Mouse (Mus musculus): ENCODE results near the gene Polrmt.
"Not testable (repeated sequence)": the region's sequence is repeated elsewhere in the genome, so short reads cannot be mapped to it uniquely, and the experiment has no call there.

Gene Polrmt

DNA sequence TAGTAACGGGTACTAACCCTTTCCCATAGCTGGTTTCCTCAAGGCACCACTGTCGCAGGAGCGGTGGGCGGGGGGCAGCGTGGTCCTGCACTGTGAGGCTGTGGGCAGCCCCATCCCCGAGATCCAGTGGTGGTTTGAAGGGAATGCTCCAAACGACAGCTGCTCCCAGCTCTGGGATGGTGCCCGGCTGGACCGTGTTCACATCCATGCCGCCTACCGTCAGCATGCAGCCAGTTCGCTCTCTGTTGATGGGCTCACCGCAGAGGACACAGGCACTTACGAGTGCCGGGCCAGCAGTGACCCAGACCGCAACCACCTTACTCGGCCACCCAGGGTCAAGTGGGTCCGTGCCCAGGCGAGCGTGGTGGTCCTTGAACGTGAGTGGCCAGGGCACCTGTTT, 37.7 kb downstream of the Polrmt start:
- DNase-seq (ENCODE audit: inconsistent ontology term): no peak

DNA sequence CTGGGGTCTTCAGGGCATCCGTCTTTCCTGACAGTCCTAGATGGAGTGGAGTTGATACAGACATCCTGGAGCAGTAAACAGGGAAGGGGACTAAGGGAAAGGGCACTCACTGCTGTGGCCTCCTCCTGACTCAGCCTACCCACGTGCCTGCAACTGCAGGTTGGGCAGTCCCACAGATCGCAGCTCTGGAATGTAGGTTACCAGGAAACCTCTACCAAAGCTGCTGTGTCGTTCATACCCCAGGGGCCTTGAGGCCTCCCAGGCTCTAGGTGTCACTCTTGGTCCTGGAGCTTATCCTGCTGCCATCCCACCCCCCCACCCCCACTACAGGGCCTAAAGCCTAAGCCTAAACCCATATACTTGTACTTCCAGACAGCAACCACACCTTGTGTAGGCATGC, 38.6 kb downstream of the Polrmt start:
- no peak for DNase-seq (ENCODE audit: inconsistent ontology term)

DNA sequence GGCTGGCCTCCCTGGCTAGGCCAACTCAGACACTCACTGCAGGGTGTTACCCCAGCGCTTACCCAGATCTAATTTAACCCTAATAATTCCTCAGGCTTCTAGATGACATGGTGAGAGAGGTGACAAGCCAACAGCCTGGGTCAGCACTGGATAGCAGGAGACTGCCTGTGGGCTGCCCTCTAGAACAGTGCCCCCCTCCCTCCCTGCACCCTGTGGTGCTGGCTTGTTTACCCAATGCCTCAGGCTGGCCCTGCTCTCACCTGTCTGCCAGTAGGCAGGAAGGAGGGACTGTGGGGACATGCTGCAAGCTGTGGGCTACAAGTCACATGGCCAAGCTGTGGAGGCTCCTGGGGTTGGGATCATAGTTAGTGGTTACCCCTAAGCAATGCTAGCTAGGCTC, 39.2 kb downstream of the Polrmt start:
- no peak for DNase-seq (ENCODE audit: inconsistent ontology term)

DNA sequence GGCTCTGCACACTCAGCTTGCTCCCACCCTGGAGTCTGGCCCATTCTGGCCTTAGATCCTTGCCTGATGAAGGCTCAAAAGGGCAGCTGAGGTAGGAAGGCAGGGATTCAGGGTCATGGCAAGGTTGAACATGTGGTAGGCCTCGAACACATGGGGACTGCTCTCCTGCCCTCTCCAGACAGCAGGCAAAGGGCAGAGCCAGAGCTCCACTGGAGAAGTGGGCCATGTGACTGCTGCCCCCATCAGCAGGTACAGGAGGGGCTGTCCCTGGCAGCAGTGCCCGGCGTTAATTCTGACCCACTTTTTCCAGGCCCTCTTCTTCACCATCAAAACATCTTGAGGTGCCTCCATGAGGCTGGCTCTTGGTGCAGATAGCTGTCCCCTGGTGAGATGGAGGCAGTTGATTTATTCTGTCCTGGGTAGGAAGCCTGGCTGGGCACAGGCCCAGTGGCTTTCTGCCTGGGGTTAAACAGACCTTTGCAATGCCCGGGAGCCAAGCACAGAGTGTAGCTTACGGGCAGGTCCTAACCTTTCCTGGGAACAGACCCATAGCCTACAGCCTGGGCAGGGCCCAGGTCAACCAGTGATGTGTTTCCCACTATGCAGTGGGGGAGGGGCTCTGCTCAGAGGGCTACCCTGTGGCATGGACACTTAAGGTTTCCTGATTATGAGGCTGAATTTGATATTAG, 39.8 kb downstream of the Polrmt start:
- no peak for DNase-seq (ENCODE audit: inconsistent ontology term)

DNA sequence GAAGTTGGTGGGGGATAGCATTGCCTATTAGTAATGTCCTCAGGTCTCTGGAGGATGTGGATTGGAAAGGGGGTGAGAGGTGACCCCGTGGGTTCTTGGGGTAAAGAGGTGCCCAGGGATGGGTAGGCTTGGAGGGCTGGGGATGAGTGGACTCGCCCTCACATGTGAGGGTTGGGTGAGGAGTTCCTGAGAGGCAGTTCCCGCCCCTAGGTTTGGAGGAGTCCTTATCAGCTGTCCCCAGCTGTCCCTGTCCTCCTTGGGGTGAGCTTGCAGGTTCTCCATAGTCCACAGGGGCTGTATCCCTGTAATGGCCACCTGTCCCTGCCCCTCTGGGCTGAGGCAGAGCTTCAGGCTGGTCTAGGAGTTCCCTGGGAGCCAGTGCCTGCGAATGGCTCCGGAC, 40.4 kb downstream of the Polrmt start:
- no peak for DNase-seq (ENCODE audit: inconsistent ontology term)

DNA sequence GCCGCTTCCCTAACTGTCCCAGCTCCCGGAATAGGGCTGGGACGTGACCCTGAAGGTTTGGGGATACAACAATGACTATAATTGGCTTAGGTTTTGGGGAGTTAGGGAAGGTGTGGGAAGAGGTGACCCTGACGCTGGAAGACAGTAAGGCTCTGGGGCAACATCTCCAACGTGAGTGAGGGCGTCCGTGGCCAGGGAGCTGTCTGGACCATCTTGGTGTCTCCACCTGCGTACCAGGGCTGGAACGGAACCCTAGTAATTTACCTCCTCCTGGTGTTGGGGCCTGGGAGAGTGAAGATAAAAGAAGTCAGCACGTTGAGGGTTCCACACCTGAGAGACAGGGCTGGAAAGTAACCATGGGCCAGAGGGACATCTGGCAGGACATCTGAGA, 41.4 kb downstream of the Polrmt start:
- no peak for DNase-seq (ENCODE audit: inconsistent ontology term)

DNA sequence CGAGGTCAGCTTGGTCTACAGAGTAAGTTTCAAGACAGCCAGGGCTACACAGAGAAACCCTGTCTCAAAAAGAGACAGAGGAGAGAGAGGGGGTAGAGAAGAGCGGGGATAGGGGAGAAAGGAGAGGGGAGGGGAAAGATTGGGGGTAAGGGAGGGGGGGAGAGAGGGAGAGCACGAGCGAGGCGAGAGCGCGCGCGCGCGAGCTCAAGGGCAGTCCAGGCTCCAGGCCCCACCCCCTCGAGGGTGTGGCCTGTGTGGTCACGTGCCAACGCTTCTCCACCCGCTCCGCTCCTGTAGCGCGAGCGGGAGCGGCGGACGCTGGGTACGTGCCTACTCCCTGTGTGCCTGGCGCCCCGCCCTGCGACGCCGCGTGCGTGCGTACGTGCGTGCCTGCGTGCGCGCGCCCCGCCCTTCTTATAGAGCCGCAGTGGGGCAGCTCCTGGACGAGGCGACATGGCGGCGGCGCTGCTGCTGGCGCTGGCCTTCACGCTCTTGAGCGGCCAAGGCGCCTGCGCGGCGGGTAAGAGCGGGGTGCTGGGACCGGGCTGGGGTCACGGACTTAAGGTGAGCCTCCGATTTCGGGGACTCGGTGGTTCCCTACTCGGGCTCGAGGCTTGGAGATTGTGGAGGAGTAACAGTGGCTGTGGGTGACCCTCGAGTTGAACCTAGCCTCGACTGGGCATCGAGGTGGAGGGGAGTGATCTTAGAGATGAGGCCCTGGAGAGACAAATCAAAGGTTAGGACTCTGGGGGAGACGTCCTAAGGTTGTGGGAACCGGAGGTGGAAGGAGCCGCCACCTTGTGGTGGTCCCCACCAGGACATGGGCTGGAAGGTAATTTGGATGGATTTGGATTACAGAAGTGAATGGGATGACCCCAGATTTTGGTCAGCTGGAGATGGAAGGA, 42.1 kb downstream of the Polrmt start, which contains the start of gene Bsg:
Gene Bsg (plus strand): TSS at position 427 of the 905 bp plus-strand sequence.
- DNase-seq (ENCODE audit: inconsistent ontology term): peak; percentile 100

DNA sequence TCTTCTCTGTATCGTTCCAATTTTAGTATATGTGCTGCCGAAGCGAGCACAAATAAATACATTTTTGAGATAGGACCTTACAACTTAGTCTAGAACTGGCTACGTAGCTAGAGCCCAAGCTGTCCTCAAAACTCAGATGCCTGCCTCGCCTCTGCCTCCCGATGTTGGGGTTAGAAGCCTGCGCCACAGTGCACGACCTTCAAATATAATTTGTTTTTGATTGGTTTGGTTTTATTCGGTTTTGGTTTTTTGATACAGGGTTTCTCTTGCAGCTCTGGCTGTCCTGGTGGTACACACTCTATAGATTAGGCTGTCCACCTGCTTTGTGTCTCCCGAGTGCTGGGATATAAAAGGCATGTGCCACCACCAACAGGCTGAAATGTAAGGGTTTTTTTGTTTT, 42.8 kb downstream of the Polrmt start:
- no peak for DNase-seq (ENCODE audit: inconsistent ontology term)

DNA sequence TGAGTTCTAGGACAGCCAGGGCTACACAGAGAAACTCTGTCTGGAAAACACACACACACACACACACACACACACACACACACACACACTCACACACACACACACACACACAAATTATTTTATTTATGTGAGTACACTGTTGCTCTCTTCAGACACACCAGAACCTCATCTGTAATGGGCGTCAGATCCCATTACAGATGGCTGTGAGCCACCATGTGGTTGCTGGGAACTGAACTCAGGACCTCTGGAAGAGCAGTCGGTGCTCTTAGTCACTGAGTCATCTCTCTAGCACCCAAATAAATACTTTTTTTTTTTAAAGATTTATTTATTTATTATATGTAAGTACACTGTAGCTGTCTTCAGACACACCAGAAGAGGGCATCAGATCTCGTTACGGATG, 43.4 kb downstream of the Polrmt start:
- DNase-seq (ENCODE audit: inconsistent ontology term): not testable (repeated sequence)

DNA sequence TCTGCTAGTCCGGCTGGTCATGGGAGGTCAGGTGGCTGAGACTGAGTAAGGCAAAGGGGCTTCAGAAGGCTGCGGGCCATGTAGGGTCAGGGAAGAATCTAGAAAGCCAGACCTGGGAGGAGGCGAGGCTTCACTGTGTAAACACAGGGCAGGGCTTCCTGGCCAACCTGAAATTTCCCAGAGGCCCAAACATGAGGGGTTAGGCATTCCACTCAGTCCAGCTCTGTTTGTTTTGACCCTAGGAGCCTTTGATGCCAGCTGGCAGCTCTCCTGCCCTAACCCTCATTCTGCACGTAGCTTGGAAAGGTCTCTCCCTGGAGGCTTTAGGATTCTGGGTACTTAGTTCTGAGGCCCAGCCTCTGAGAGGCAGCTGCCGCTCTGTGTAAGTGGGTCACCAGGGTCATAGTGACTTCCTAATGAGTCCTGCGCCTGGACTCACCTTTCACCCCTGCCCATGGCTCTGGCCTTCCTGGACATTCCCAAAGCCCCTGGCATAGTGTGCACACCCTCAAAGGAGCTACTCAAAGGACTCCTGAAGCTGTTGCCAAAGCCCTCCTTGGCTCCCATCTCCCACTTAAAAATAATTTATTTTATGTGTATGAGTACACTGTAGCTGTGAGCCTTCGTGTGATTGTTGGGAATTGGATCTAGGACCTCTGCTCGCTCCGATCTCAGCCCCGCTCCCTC, 44.8 kb downstream of the Polrmt start:
- peak; percentile 73 for DNase-seq (ENCODE audit: inconsistent ontology term)

DNA sequence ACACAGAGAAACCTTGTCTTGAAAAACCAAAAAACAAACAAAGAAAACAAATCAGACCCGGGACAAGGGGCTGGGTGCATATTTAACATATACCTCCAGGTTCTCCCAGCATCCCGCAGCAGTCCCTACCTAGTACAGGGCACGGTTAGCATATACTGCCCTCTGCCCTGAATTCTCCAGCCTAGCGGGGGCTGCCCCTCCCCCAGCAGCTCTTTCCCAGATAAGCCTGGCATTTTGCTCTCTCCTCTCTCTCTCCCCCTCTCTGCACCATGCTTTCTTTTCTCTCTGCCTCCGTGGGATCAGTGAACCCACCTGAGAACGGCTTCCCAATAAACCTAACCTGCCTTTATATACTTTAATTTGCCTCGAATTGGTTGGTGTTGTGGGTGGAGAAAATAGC, 45.7 kb downstream of the Polrmt start:
- DNase-seq (ENCODE audit: inconsistent ontology term): no peak

DNA sequence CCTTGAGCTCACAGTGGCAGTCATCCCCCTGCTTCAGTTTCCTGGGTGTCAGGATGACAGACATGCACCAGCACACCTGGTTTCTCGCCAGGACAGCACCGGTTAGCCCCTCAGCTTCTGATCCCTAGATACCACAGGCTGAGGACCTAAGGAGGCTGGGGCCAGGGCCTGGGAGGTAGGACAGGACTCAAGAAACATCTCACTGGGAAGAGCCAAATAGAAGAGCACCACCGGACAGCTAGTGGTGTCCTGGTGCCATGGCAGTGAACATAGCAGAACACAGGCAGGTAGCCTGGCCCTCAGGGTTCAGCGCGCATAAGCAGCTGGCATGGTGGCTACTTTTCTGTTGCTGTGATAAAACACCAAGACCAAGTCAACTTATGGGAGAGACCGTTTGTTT, 47.9 kb downstream of the Polrmt start:
- DNase-seq (ENCODE audit: inconsistent ontology term): no peak

DNA sequence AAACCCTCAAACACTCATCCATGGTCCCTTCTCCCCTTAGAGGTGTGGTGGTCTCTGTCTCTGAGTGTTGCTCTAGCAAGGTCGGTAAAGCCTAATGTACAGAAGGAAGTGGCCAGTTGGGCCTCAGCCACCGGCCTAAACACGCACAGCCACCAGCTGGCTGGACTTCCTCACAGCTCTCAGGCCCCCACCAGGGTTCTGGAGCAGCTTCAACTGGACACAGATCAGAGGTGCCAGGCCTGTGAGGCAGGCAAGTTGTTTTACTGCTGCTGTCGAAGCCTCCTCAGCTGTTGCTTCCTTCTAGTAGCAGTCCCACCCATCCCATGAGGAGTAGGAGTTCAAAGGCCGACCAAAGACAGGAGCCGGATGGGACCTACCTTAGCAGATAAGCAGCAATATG, 48.5 kb downstream of the Polrmt start:
- DNase-seq (ENCODE audit: inconsistent ontology term): no peak

DNA sequence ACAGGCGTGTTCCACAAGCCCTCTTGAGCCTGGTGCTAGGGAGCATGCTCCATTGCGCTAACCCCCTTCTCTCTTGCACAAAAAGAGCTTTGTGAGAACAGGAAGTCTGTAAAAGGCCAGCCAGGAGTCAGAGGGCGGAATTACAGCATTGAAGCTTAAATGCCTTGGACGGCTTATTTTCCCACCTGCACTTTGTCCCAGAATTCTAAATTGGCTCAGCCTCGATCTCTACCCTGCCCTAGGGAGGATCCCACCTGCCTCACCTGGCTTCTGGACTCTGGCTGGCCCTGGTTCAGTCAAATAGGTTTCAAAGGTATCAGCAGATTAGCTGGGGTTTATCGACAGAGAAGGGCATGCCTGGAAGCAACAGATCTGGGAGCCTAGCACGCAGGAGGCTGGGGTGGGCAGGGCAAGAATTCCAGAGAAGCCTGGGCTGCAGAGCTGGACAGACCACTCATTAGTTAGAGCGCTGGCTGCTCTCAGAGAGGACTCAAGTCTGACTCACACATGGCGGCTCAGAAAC, 50.2 kb downstream of the Polrmt start:
- DNase-seq (ENCODE audit: inconsistent ontology term): peak; percentile 89

DNA sequence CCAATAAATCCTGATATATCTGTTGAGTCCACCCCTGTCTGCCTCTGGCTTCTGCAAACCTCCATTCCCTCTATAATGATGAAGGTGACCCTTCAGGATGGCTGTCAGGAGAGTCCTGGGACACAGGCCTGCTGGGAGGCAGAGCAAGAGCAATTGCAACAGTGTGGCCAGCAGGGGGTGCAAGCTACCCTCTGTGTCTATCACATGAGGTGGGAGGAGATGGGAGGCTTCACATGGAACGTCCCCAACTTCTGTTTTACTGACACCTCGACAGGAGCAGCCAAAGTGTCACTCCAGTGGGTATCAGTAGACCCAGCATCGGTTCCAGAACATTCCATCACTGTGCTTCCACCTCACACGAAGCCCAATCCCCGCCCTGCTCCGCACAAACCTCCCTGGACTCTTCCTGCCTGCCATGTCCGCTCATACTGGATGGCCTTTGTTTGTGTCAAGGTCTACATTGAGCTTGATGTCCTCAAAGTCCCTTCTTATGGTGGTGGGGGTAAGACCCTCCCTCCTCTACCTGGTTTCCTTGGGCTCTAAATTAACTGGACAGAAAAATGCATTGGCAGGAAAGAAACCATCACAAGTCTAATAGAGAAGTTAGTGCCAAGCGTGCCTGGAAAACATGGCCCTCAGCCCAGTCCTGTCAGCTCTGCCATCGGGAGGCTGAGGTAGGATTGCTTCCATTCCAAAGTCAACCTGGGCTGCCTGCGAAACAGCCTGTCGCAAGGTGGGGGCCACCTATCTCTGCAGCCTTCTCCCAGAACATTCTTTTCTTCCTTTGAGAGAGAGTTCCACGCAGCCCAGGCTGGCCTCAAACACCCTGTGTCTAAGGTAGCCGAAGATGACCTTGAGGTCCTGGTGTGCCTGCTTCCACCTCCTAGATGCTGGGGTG, 50.9 kb downstream of the Polrmt start:
- peak; percentile 68 for DNase-seq (ENCODE audit: inconsistent ontology term)

DNA sequence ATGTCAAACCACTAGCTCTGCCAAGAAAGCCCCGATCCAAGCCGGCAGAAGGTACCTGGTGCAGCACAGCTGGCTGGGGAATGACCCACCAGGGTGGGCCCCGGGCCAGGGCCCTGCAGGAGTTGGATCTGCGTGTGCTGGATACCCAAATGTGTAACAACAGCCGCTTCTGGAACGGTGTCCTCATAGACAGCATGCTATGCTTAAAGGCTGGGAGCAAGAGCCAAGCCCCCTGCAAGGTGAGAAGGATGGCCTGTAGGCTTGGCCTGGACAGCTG, 52.1 kb downstream of the Polrmt start:
- DNase-seq (ENCODE audit: inconsistent ontology term): no peak

DNA sequence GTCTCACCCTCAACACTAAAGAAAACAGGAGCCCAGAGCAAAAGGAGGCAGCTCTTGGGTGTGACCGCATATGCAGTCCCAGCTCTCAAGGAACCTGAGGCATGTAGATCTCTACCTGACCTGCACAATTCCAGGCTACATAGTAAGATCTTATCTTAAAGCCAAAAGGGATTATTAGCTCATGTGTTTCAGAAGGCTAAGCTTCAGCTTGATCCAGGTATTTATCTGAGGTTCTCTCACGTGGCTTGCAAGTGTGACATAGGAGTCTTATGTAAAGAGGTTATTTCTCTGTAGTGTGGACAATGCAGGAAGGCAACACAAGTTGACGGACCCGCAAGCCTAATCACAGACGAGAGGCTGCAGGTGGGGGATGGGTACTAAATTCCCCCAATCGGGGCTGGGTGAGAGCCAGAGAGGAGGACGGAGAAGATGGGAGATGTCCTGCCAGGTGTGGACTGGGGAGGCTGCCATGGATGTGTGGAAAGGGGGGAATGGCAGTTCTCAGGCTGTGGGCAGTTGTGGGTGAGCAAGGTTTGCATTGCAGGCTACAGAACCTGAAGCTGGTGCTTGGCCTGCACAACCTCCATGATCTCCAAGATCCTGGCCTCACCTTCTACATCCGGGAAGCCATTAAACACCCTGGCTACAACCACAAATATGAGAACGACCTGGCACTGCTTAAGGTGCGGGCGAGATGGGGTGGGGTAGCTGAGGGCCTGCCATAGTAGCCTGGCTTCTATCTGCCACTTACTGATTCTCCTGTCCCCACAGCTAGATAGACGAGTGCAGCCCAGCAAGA, 52.6 kb downstream of the Polrmt start:
- DNase-seq (ENCODE audit: inconsistent ontology term): no peak

DNA sequence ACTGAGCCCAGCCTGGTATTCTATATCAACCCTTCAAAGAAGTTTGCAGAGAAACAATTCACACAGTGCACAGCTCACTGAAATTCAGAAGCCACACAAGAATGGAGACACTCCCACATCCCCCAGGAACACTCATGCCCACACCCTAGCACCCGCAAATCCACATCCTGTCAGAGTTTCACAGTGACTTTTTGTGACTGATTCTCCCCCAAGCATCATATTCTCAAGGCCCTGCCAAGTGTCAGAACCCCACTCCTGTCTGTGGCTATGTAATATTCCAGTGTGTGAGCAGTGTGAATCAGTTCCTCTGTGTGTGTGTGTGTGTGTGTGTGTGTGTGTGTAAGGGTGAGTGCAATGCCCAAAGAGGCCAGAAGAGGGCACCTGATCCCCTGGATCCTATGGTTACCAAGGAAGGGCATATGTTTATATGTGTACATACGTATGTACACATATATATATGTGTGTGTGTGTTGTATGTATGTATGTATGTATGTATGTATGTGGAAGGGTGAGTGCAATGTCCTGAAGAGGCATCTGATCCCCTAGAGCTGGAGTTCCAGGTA, 54.3 kb downstream of the Polrmt start:
- DNase-seq (ENCODE audit: inconsistent ontology term): no peak

DNA sequence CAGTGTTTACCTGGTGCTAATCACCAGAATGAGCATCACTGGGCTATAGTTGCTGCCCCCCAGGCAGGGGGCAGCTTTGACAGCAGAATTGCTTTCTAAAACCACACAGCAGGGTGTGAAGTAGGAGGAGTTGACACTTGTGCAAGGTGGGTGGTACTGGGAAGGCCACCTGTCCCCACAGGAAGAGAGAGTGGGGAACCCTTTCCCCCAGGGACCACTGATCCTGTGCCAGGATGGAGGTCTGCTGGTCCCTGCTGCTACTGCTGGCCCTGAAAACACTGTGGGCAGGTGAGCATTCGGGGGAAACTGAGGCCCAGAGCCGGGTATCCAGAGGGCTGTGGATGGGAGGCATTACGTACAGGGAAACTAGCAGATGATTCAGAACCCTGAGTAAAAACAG, 57.2 kb downstream of the Polrmt start:
- DNase-seq (ENCODE audit: inconsistent ontology term): no peak

DNA sequence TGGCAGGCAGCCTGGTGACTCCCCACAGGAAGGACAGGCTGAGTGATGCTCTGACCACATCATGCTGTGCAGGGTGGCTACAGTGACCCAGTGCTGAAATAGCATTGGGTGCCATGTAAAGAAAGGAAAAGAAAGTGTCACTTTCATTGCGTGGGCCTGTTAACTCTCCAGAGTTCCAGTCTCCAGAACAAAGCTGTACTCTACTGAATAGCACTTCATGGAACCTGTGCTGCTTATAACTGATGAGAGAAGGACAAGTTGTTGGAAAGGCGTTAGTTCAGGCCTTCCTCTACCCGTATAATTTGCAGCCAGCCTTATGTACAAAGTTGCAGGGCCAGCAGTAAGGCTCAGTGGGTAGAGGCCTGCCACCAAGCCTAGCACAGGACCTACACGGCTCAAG, 57.7 kb downstream of the Polrmt start, which contains the start of gene Gzmm:
Gene Gzmm (plus strand): TSS at position 301 of the 400 bp plus-strand sequence.
- no peak for DNase-seq (ENCODE audit: inconsistent ontology term)
